Mouse (Mus musculus): ENCODE measurements around the gene RPS10-NUDT3. TPM values are rescaled to one million over a fixed set of nuclear protein-coding genes. Genes with fewer than 3 reads are reported as not detected.

Gene RPS10-NUDT3
- polyA plus RNA-seq, 1 experiment from 2014 or later, result not detected

GRCm38 (mm10) chr17:27576056-27576455 is 59.0 kb downstream of the RPS10-NUDT3 start:
- DNase-seq (ENCODE audit: low spot score), result no peak

DNA sequence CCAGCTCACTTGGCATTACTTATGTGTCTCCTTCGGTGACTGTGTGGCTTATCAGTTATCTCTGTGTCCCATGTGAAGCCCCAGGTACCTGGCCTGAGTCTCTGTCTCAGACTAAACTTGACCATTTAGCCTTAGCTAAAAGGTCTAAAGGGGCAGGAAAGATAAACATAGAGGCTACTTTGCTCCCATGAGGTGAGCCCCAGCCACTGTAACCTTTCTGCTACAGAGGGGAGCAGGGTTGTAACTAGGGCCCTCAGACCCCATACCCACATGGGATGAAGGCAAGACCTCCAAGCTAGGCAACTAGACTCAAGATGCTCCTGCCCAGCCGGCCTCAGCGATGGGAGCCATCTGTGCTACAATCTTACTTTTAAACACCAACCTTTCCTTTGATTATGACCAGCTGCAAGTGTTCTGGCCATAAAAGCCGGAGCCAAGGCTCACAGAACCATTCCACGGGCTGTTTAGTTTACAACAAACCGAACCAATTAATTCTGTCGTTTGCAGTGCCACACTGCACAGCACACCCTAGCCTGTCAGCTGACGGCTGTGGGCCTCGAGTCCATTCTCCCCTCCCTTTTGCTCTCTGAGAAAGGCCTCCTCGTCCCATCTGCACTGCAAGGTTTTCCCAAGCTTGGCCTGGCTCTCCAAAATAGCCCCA is 59.8 kb downstream of the RPS10-NUDT3 start:
- DNase-seq (ENCODE audit: low spot score), result no peak

DNA sequence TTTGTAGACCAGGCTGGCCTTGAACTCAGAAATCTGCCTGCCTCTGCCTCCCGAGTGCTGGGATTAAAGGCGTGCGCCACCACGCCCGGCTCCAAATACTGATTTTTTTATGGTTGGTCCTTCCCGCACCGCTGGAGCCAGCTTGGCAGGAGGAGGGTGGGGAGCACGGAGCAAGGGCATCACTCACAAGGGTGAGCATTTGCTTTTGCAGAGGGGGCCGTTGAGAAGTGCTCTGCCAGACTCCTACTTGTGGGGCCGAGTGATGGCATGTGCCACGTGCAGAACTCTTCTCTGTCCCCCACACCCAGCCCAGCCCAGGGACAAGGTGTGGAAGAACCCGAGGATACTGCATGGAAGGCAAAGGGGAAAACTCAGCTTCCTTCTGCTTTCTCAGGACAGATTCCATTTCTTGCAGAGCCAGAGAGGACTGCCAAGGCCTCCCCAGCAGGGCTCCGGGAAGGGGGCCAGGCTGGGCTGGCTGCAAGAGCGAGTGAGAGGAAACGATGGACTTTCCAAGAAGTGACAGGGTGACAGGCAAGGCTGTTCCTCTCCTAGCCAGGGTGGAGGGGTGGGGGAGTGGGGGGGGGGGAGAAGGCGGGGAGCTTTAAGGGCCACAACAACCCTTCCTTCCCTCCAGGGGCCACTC is 60.4 kb downstream of the RPS10-NUDT3 start:
- no peak for DNase-seq (ENCODE audit: low spot score)

GRCm38 (mm10) chr17:27573772-27574320 is 61.2 kb downstream of the RPS10-NUDT3 start:
- no peak for DNase-seq (ENCODE audit: low spot score)

- no peak for DNase-seq (ENCODE audit: low spot score)
Measured at GRCm38 (mm10) chr17:27571315-27571714, 63.7 kb downstream of the RPS10-NUDT3 start.

- DNase-seq (ENCODE audit: low spot score), result no peak
Measured at GRCm38 (mm10) chr17:27568228-27568627, 66.8 kb downstream of the RPS10-NUDT3 start.

- no peak for DNase-seq (ENCODE audit: low spot score)
Measured at GRCm38 (mm10) chr17:27565942-27566267, 69.1 kb downstream of the RPS10-NUDT3 start.

- peak; percentile 96 for DNase-seq (ENCODE audit: low spot score)
Measured at GRCm38 (mm10) chr17:27565163-27565941, 69.7 kb downstream of the RPS10-NUDT3 start, which contains the start of gene AI413582. TSS of gene AI413582 (minus strand) at chr17:27565756.

DNA sequence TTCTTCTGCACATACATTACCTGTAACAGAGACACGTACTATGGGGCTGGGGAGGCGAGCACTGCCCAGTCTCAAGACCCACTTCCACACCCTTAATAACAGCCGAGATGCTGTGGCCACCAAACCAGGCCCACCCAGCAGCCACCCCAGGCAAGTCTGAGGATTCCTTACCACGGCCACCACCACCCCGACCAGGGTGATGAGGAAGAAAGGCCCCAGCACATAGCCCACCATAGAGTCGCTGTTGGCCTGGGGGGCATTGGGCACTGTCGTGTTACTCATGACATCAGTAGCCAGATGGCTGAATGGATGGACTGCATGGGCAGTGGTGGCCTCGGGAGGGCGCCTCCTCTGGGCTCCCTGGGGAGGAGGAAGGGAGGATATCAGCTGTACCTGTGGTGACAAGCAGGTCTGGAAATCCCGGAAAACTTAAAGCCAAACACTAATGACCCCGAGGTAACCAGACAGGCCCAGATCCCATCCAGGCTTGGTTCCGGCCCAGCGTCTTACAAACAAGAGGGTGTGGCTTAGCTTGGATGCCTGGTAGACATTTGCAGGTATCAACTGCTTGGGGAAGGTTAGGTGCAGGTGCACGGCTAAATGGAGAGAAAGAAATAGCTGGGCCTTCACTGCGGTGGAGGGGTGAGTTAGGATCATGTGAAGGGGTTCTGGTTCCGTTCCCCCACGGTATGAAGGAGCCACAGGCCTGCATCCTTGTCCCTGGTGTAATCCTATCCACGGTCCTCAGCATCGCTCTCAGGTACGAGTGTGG is 70.4 kb downstream of the RPS10-NUDT3 start:
- no peak for DNase-seq (ENCODE audit: low spot score)

DNA sequence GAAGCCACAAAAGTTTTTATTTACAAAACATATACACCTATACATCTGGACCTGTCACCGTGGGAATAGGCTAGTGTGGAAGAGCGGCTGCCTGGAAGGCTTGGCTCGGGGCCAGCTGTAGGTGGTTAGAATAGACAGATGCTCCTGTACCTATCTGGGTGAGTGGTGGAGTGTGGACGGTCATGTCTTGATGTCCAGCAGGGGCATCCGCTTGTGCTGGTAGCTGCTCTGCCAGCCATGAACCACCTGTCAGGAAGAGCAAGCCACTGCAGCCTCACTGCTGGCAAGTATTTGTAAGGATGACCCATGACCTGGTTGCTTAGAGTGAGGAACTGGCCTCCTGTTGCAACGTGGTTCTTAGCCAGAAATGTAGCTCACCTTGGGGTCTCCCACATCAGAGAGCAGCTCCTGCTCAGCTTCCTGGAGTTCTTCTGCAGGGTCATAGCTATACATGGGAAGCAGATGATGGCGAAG is 71.2 kb downstream of the RPS10-NUDT3 start:
- DNase-seq (ENCODE audit: low spot score), result no peak

DNA sequence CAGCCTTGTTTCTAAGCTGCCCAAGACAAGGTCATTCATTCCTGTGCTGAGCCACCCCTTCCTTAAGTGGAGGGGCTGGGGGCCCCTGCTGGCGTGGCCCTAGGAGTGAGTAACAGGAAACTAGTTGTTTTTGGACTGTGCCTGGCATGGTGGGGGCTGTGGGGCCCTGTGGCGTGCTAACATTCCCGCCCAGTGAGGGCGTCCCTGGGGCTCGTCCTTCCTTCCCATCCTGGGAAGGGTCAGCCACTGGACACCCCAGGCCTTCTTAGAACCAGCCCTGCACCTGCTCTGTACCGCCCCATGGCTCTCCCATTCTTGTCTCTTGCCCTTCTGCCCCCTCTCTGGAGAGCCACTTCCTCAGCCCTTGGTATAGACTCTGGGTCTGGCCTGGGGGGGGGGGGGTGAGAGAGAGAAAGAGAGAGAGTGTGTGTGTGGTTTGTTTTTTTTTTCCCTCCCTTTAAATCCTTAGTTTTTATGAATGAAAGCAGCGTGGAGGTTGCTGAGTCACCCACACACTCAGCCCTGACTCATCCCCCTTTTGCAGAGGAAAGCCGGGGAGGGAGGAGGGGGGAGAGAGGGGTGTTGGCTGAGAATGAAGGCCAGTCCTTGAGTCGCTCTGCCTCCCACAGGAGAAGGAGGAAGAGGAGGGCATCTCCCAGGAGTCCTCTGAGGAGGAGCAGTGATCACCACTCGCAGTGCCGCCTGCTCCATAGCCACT is 73.1 kb downstream of the RPS10-NUDT3 start:
- DNase-seq (ENCODE audit: low spot score), result no peak

GRCm38 (mm10) chr17:27560926-27561480 is 74.0 kb downstream of the RPS10-NUDT3 start:
- no peak for DNase-seq (ENCODE audit: low spot score)

- DNase-seq (ENCODE audit: low spot score), result no peak
Measured at GRCm38 (mm10) chr17:27559596-27559995, 75.4 kb downstream of the RPS10-NUDT3 start.

DNA sequence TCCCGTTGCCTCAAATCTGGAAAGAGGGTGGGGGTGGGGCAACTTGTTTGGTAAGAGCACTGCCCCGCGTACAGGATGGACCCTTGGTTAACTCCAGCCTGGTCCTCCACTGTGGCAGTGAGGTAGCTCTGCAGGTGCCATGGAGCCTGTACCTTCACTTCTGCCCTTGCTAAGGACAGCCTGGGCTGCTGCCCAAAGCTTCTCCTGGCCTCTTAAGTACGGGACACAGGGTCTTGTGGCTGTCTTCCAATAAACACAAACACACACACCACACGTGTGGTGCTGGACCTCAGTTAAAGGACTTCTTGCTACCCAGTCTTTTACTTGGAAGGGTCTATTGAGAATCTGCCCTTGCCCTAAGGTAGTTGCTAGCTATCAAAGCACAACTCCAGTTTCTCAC is 76.2 kb downstream of the RPS10-NUDT3 start:
- no peak for DNase-seq (ENCODE audit: low spot score)

DNA sequence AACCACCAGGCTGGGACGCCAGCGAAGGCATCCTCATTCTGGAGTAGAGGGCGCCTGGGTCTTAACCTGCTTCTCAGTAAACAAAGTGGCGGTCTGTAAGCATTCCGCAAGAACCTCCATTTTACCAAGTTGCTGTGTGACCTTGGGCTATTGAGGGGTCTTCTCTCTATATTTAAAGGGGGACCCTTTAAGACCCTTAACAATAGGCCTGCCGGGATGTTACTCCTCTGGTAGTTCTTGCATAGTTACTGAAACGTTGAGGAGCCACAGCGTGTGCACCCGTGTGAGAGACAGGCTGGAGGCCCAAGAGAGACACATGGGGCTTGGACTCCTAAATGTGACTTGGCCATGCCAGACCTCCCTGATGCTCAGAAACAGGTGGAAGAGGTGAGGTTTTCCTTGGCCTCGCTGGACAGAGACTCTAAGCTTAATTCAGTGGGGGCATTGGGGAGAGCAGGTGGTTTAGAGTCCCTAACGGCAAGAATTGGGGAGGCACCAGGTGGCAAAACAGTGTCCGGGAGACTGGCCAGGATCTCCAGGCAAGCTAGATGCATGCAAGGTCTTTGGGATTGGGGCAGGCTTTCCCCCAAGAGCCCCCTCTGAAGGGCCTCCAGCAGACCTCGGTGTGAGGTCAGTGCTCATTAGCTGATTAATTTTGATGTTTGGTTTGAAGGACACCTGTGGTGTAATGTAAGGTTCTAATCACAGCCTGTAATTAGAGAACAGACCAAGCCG is 76.9 kb downstream of the RPS10-NUDT3 start:
- DNase-seq (ENCODE audit: low spot score), result no peak

GRCm38 (mm10) chr17:27557181-27557926 is 77.7 kb downstream of the RPS10-NUDT3 start:
- peak; percentile 90 for DNase-seq (ENCODE audit: low spot score)

GRCm38 (mm10) chr17:27556315-27557011 is 78.6 kb downstream of the RPS10-NUDT3 start, which contains the start of gene Hmga1:
TSS of gene Hmga1 (plus strand) at chr17:27556497.
- peak; percentile 96 for DNase-seq (ENCODE audit: low spot score)

Measured in thymus, postnatal 0 days (tissue).